Mouse (Mus musculus): Measurements from ENCODE around the gene Sys1. TPM values are rescaled to one million over a fixed set of nuclear protein-coding genes. Genes with fewer than 3 reads are reported as not detected.

Gene Sys1
- total and polyA plus RNA-seq, 3 experiments = 85.8 to 94.3 TPM; not detected in 1

DNA sequence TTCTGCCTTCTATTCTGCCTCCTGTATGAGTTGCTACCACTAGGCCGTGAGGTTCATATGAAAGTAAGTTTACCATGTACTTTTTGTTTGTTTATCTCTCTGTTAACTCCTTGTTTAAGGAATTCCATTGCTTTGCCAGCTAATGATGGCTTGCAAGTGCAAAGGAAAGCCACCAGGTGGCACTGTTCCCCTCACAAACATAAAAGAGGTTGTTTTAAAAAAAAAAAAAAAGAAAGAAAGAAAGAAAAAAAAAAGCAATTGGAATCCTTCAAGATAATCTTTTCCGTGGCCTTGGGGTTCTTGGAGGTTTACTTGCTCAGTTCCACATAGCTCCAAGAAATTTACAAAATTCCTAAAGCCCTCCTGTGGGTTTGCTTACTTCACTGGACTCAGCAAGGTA is 39.6 kb upstream of the Sys1 start (continued):
- TF ChIP-seq USF2 (IDR thresholded peaks at IDR 0.05; ENCODE audit: borderline replicate concordance in 1 of 2, insufficient read depth in 1 of 2, low read depth in 1 of 2, low read length in 2 of 2) = no peak
- no peak for TF ChIP-seq JUND (IDR thresholded peaks at IDR 0.05; ENCODE audit: low read depth, low read length)

DNA sequence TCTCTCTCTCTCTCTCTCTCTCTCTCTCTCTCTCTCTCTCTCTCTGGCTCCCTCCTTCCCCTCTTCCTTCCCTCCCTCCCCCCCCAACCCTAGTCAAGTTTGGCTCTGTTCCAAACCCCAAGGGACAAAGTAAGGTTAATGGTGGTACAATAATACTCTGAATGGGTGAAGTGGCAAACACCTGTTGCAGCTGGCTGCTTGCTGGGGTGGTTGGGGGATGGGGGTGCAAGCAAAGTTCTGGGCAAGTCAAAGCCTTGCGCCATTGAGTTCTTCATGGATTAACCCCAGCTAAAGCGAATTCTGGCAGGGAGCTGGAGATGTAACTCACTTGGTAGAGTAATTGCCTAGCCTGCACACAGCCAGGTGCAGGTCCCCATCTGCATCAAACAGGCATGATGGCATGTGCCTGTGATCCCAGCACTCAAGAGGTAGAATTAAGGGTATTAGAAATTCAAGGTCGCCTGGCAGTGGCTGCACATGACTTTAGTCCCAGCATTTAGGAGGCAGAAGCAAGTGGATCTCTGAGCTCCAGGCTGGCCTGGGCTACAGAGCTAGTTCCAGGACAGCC is 38.4 kb upstream of the Sys1 start:
- Histone ChIP-seq H3K4me1 (ENCODE audit: control insufficient read depth in 1 of 2, insufficient read depth in 2 of 2, low read length in 2 of 2) (no peaks in the 10 kb centered on the region), H3K27me3 (ENCODE audit: control insufficient read depth in 1 of 2, insufficient read depth in 2 of 2, low read length in 2 of 2) (no peaks in the 10 kb centered on the region; a peak in 1 of 4 replicates), H3K9ac (ENCODE audit: control insufficient read depth, low read depth, low read length, poor library complexity, severe bottlenecking) (no peak overlapping the region)

DNA sequence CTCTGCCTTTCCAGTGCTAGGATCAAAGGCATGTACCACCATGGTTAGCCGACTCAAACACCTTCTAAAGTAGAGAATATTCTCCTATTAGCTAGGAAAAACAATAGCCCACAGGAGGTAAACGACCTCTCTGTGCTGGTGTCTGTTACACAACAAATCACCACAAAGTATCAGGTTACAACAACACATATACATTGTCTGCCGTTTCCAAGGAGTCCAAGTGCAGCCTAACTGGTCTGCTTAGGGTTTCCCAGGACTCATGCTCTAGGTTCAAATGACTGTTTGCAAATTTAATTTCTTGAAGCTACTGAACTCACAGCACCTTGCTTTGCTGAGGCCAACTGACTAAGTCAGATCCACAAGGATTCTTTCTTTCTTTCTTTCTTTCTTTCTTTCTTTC is 37.3 kb upstream of the Sys1 start:
- Histone ChIP-seq H3K79me2 (ENCODE audit: control insufficient read depth, insufficient read depth, low read length, poor library complexity) (no peaks in the 10 kb centered on the region), H3K4me3 (ENCODE audit: control insufficient read depth in 1 of 2, insufficient read depth in 1 of 2, low read depth in 2 of 2, low read length in 2 of 2) (no peak overlapping the region), H3K9me3 (replicated peaks; ENCODE audit: insufficient read depth, low read length) (no peaks in the 10 kb centered on the region), H3K27ac (ENCODE audit: control insufficient read depth, low read depth, low read length) (no peak overlapping the region), H3K36me3 (ENCODE audit: control insufficient read depth in 1 of 2, insufficient read depth in 2 of 2, low read length in 2 of 2) (no peaks in the 10 kb centered on the region), H3K27me3 (ENCODE audit: control insufficient read depth in 1 of 2, insufficient read depth in 2 of 2, low read length in 2 of 2) (no peaks in the 10 kb centered on the region; a peak in 1 of 4 replicates), H3K9ac (ENCODE audit: control insufficient read depth, low read depth, low read length, poor library complexity, severe bottlenecking) (no peak overlapping the region), H3K4me1 (ENCODE audit: control insufficient read depth in 1 of 2, insufficient read depth in 2 of 2, low read length in 2 of 2) (no peaks in the 10 kb centered on the region)
- DNase-seq (ENCODE audit: low read depth, low spot score) = no peak
- TF ChIP-seq MEF2A (IDR thresholded peaks at IDR 0.05; ENCODE audit: extremely low read depth, insufficient replicate concordance, low read depth, low read length, poor library complexity, severe bottlenecking) (no peak), ZNF384 (IDR thresholded peaks at IDR 0.05; ENCODE audit: low read depth, low read length) (no peak), JUND (IDR thresholded peaks at IDR 0.05; ENCODE audit: low read depth, low read length) (no peak), TCF12 (IDR thresholded peaks at IDR 0.05; ENCODE audit: low read depth, low read length) (no peak), RAD21 (IDR thresholded peaks at IDR 0.05; ENCODE audit: low read depth, low read length) (no peak), ZKSCAN1 (IDR thresholded peaks at IDR 0.05; ENCODE audit: low read depth, low read length) (no peak), KAT2A (conservative IDR thresholded peaks at IDR 0.05; ENCODE audit: low read depth, low read length) (no peak), USF2 (IDR thresholded peaks at IDR 0.05; ENCODE audit: borderline replicate concordance in 1 of 2, insufficient read depth in 1 of 2, low read depth in 1 of 2, low read length in 2 of 2) (no peak), TAL1 (IDR thresholded peaks at IDR 0.05; ENCODE audit: low read length) (no peak), MXI1 (IDR thresholded peaks at IDR 0.05; ENCODE audit: low read depth, low read length) (no peak), NRF1 (IDR thresholded peaks at IDR 0.05; ENCODE audit: insufficient read depth, low read depth, low read length, poor library complexity, severe bottlenecking) (no peak), GATA1 (IDR thresholded peaks at IDR 0.05; ENCODE audit: low read depth, low read length) (no peak), SMC3 (IDR thresholded peaks at IDR 0.05; ENCODE audit: low read depth, low read length) (no peak), ETS1 (IDR thresholded peaks at IDR 0.05; ENCODE audit: low read depth, low read length) (no peak), POLR2A (IDR thresholded peaks at IDR 0.05; ENCODE audit: control insufficient read depth in 1 of 2, insufficient read depth in 1 of 2, low read depth in 1 of 2, low read length in 2 of 2, poor library complexity in 1 of 2) (no peak), MAX (IDR thresholded peaks at IDR 0.05; ENCODE audit: low read length) (no peak), HCFC1 (IDR thresholded peaks at IDR 0.05; ENCODE audit: low read depth, low read length) (no peak), E2F4 (IDR thresholded peaks at IDR 0.05; ENCODE audit: borderline replicate concordance, low read depth, low read length) (no peak), CHD2 (IDR thresholded peaks at IDR 0.05; ENCODE audit: low read length) (no peak), UBTF (IDR thresholded peaks at IDR 0.05; ENCODE audit: borderline replicate concordance, insufficient read depth, low read depth, low read length) (no peak)

More for the DNA sequence above, 38.4 kb upstream of the Sys1 start:
- Histone ChIP-seq H3K27ac (ENCODE audit: control insufficient read depth, low read depth, low read length) (no peak overlapping the region), H3K79me2 (ENCODE audit: control insufficient read depth, insufficient read depth, low read length, poor library complexity) (no peaks in the 10 kb centered on the region), H3K9me3 (replicated peaks; ENCODE audit: insufficient read depth, low read length) (no peaks in the 10 kb centered on the region), H3K4me3 (ENCODE audit: control insufficient read depth in 1 of 2, insufficient read depth in 1 of 2, low read depth in 2 of 2, low read length in 2 of 2) (no peak overlapping the region), H3K36me3 (ENCODE audit: control insufficient read depth in 1 of 2, insufficient read depth in 2 of 2, low read length in 2 of 2) (no peaks in the 10 kb centered on the region)
- DNase-seq (ENCODE audit: low read depth, low spot score) = no peak
- TF ChIP-seq USF1 (IDR thresholded peaks at IDR 0.05; ENCODE audit: low read depth, low read length) = no peak
- TF ChIP-seq ZMIZ1 (IDR thresholded peaks at IDR 0.05; ENCODE audit: low read depth, low read length) = no peak
- TF ChIP-seq POLR2AphosphoS2 (IDR thresholded peaks at IDR 0.05; ENCODE audit: low read length) = no peak
- no peak for TF ChIP-seq UBTF (IDR thresholded peaks at IDR 0.05; ENCODE audit: borderline replicate concordance, insufficient read depth, low read depth, low read length)
- no peak for TF ChIP-seq MYC (IDR thresholded peaks at IDR 0.05; ENCODE audit: low read depth, low read length)
- TF ChIP-seq ZC3H11A (IDR thresholded peaks at IDR 0.05; ENCODE audit: low read depth, low read length) = no peak
- TF ChIP-seq POLR2AphosphoS5 (IDR thresholded peaks at IDR 0.05; ENCODE audit: borderline replicate concordance, low read depth, low read length) = no peak
- TF ChIP-seq MAFK (IDR thresholded peaks at IDR 0.05; ENCODE audit: borderline replicate concordance, low read depth, low read length) = no peak
- TF ChIP-seq RCOR1 (IDR thresholded peaks at IDR 0.05; ENCODE audit: low read depth, low read length) = no peak
- no peak for TF ChIP-seq TBP (IDR thresholded peaks at IDR 0.05; ENCODE audit: low read depth, low read length)
- TF ChIP-seq CHD1 (IDR thresholded peaks at IDR 0.05; ENCODE audit: low read depth, low read length) = no peak
- TF ChIP-seq TAL1 (IDR thresholded peaks at IDR 0.05; ENCODE audit: low read length) = no peak
- no peak for TF ChIP-seq ELF1 (IDR thresholded peaks at IDR 0.05; ENCODE audit: low read depth, low read length)
- no peak for TF ChIP-seq KAT2A (conservative IDR thresholded peaks at IDR 0.05; ENCODE audit: low read depth, low read length)
